In genomic region chr19:6342276-6342933, GRCm38 (mm10) we compare ENCODE assay signal across 9 mouse cellular contexts. TPM values are rescaled to one million over a fixed set of nuclear protein-coding genes. Genes with fewer than 3 reads are reported as not detected.
DNase-seq lines count a peak whose midpoint lies in the region; ATAC-seq and TF ChIP-seq lines count a peak whose summit lies in the region.
"Had no signal": no experiment of that assay in that cellular context is flagged by ENCODE, and none has a peak within 500 bp of the region (broad histone marks: within the 10 kb centered on the region; RNA-seq: fewer than 3 reads in every experiment).

No protein-coding gene starts in this region.

- peak overlapping the region; percentile 92 for H3K4me2 ChIP-seq in intestine, embryonic 15.5 days (replicated peaks)
- H3K4me2 ChIP-seq in intestine, postnatal 0 days (replicated peaks; ENCODE audit: low read depth): no peak overlapping the region
- peak overlapping the region; percentile 95 for H3K4me2 ChIP-seq in embryonic facial prominence, embryonic 12.5 days (replicated peaks)
- H3K4me2 ChIP-seq in limb, embryonic 14.5 days (replicated peaks; ENCODE audit: low read depth, low read length, severe bottlenecking): peak overlapping the region; percentile 91; the same call in 1 of the 2 replicates
- peak overlapping the region; percentile 85 for H3K4me2 ChIP-seq in neural tube, embryonic 13.5 days

- 78% methylated on average over 5 of the region's 5 CpGs for WGBS in intestine, embryonic 15.5 days
- WGBS in intestine, postnatal 0 days: 75% methylated on average over 5 of the region's 5 CpGs
- WGBS in embryonic facial prominence, embryonic 12.5 days: 72% methylated on average over 5 of the region's 5 CpGs
- 67% methylated on average over 5 of the region's 5 CpGs for WGBS in limb, embryonic 14.5 days
- 70% methylated on average over 5 of the region's 5 CpGs for WGBS in neural tube, embryonic 13.5 days

- no peak for TF ChIP-seq POLR2A in limb, embryonic 14.5 days (IDR thresholded peaks at IDR 0.05; ENCODE audit: borderline replicate concordance, extremely low read depth, insufficient read depth, insufficient read length)

- TF ChIP-seq CTCF in intestine, postnatal 0 days (IDR thresholded peaks at IDR 0.05; ENCODE audit: low read depth): no peak

- H3K9ac ChIP-seq in intestine, embryonic 15.5 days: no peak overlapping the region
- H3K9ac ChIP-seq in intestine, postnatal 0 days (ENCODE audit: low read depth, low read length): no peak overlapping the region
- no peak overlapping the region for H3K9ac ChIP-seq in embryonic facial prominence, embryonic 12.5 days
- no peak overlapping the region for H3K9ac ChIP-seq in limb, embryonic 14.5 days (ENCODE audit: low read depth, low read length, severe bottlenecking)
- no peak overlapping the region for H3K9ac ChIP-seq in neural tube, embryonic 13.5 days
- H3K9ac ChIP-seq: forebrain, embryonic 15.5 days had no signal

- no peaks in the 10 kb centered on the region for H3K27me3 ChIP-seq in intestine, embryonic 15.5 days (replicated peaks)
- H3K27me3 ChIP-seq in intestine, postnatal 0 days (replicated peaks; ENCODE audit: control insufficient read depth, insufficient read depth, low read length): no peaks in the 10 kb centered on the region
- no peaks in the 10 kb centered on the region for H3K27me3 ChIP-seq in embryonic facial prominence, embryonic 12.5 days
- no peaks in the 10 kb centered on the region for H3K27me3 ChIP-seq in limb, embryonic 14.5 days (ENCODE audit: control insufficient read depth, insufficient read depth, low read length)
- no peaks in the 10 kb centered on the region for H3K27me3 ChIP-seq in neural tube, embryonic 13.5 days
- H3K27me3 ChIP-seq: forebrain, embryonic 15.5 days had no signal

- H3K27ac ChIP-seq in intestine, embryonic 15.5 days: no peak overlapping the region
- H3K27ac ChIP-seq in intestine, postnatal 0 days (ENCODE audit: low read depth, low read length): no peak overlapping the region
- no peak overlapping the region for H3K27ac ChIP-seq in embryonic facial prominence, embryonic 12.5 days
- no peak overlapping the region for H3K27ac ChIP-seq in limb, embryonic 14.5 days (replicated peaks; ENCODE audit: low read depth, low read length)
- no peak overlapping the region; the same call in 1 of the 2 replicates for H3K27ac ChIP-seq in neural tube, embryonic 13.5 days (replicated peaks)
- H3K27ac ChIP-seq: forebrain, embryonic 15.5 days had no signal

- no peaks in the 10 kb centered on the region for H3K9me3 ChIP-seq in intestine, embryonic 15.5 days
- no peaks in the 10 kb centered on the region for H3K9me3 ChIP-seq in intestine, postnatal 0 days (ENCODE audit: control insufficient read depth)
- H3K9me3 ChIP-seq in embryonic facial prominence, embryonic 12.5 days: no peaks in the 10 kb centered on the region
- no peaks in the 10 kb centered on the region for H3K9me3 ChIP-seq in limb, embryonic 14.5 days (ENCODE audit: control insufficient read depth, low read length)
- no peaks in the 10 kb centered on the region for H3K9me3 ChIP-seq in neural tube, embryonic 13.5 days
- H3K9me3 ChIP-seq: forebrain, embryonic 15.5 days had no signal

- H3K4me1 ChIP-seq in intestine, embryonic 15.5 days (replicated peaks): peaks cover 20% of the 10 kb centered on the region
- no peaks in the 10 kb centered on the region for H3K4me1 ChIP-seq in intestine, postnatal 0 days (replicated peaks; ENCODE audit: control insufficient read depth, insufficient read depth, low read length)
- H3K4me1 ChIP-seq in embryonic facial prominence, embryonic 12.5 days: peaks cover 7% of the 10 kb centered on the region; the same call in 1 of the 2 replicates
- peaks cover 5% of the 10 kb centered on the region; the same call in 1 of the 2 replicates for H3K4me1 ChIP-seq in limb, embryonic 14.5 days (ENCODE audit: control insufficient read depth, insufficient read depth, low read length)
- H3K4me1 ChIP-seq in neural tube, embryonic 13.5 days (replicated peaks): peaks cover 20% of the 10 kb centered on the region

- no peak for ATAC-seq in intestine, embryonic 15.5 days
- no peak for ATAC-seq in intestine, postnatal 0 days
- ATAC-seq in embryonic facial prominence, embryonic 12.5 days (ENCODE audit: insufficient number of reproducible peaks, insufficient read depth, low FRiP score, low TSS enrichment): no peak
- ATAC-seq in limb, embryonic 14.5 days (ENCODE audit: low FRiP score, low read depth): no peak
- no peak for ATAC-seq in neural tube, embryonic 13.5 days (ENCODE audit: low read depth)
- ATAC-seq: forebrain, embryonic 15.5 days had no signal

- DNase-seq in limb, embryonic 14.5 days (ENCODE audit: low spot score): no peak
- DNase-seq in B cell, adult 2 months: no peak
- DNase-seq in adrenal gland, postnatal 10 days: no peak
- DNase-seq in adrenal gland, postnatal 36 days: no peak

- peaks cover 39% of the 10 kb centered on the region for H3K36me3 ChIP-seq in intestine, embryonic 15.5 days
- H3K36me3 ChIP-seq in intestine, postnatal 0 days (ENCODE audit: control insufficient read depth, insufficient read depth): peaks cover 58% of the 10 kb centered on the region
- peaks cover 66% of the 10 kb centered on the region for H3K36me3 ChIP-seq in embryonic facial prominence, embryonic 12.5 days
- peaks cover 69% of the 10 kb centered on the region for H3K36me3 ChIP-seq in limb, embryonic 14.5 days (ENCODE audit: control insufficient read depth, insufficient read depth, low read length)
- H3K36me3 ChIP-seq in neural tube, embryonic 13.5 days: peaks cover 78% of the 10 kb centered on the region

- H3K4me3 ChIP-seq in intestine, embryonic 15.5 days (replicated peaks): 0 out of 2 replicates have a peak overlapping the region, but pooled peaks have one; percentile 73
- H3K4me3 ChIP-seq in intestine, postnatal 0 days (ENCODE audit: low read depth, low read length): no peak overlapping the region
- peak overlapping the region; percentile 65; the same call in 1 of the 2 replicates for H3K4me3 ChIP-seq in embryonic facial prominence, embryonic 12.5 days
- peak overlapping the region; percentile 69; the same call in 1 of the 2 replicates for H3K4me3 ChIP-seq in limb, embryonic 14.5 days (replicated peaks; ENCODE audit: low read length)
- peak overlapping the region; percentile 59; the same call in 1 of the 2 replicates for H3K4me3 ChIP-seq in neural tube, embryonic 13.5 days

RNA-seq across cellular contexts. Expression of gene Map4k2, which starts 1.5 kb away (rescaled TPM):
- polyA plus RNA-seq in intestine, embryonic 15.5 days (2015; fragmentation: Nextera tagmentation; extraction: Ambion mirVana): 8.8 and 11.0 TPM in 2 replicates
- 4.1 and 4.3 TPM in 2 replicates for polyA plus RNA-seq in intestine, postnatal 0 days (2015; fragmentation: Nextera tagmentation; extraction: Ambion mirVana)
- 15.6 and 16.8 TPM in 2 replicates for polyA plus RNA-seq in embryonic facial prominence, embryonic 12.5 days (2016; fragmentation: Nextera tagmentation; extraction: Ambion mirVana)
- 90.4 and 122 TPM in 2 replicates for polyA plus RNA-seq in limb, embryonic 14.5 days (2012; rRNA removed)
- polyA plus RNA-seq in limb, embryonic 14.5 days (2014; fragmentation: Nextera tagmentation; extraction: Ambion mirVana): 8.8 and 10.5 TPM in 2 replicates
- 13.5 and 17.0 TPM in 2 replicates for polyA plus RNA-seq in neural tube, embryonic 13.5 days (2015; fragmentation: Nextera tagmentation; extraction: Ambion mirVana)
- total RNA-seq in adrenal gland, postnatal 10 days (2021): 10 to 100 TPM; 35.9 to 54.6 TPM
- 10 to 100 TPM; 29.9 to 32.2 TPM for total RNA-seq in adrenal gland, postnatal 36 days (2021)

RNA-seq across cellular contexts. Expression of gene Men1, which starts 7.6 kb away (rescaled TPM):
- 68.8 and 71.9 TPM in 2 replicates for polyA plus RNA-seq in intestine, embryonic 15.5 days (2015; fragmentation: Nextera tagmentation; extraction: Ambion mirVana)
- 17.1 and 19.6 TPM in 2 replicates for polyA plus RNA-seq in intestine, postnatal 0 days (2015; fragmentation: Nextera tagmentation; extraction: Ambion mirVana)
- polyA plus RNA-seq in embryonic facial prominence, embryonic 12.5 days (2016; fragmentation: Nextera tagmentation; extraction: Ambion mirVana): 107 and 111 TPM in 2 replicates
- 102 and 117 TPM in 2 replicates for polyA plus RNA-seq in limb, embryonic 14.5 days (2012; rRNA removed)
- polyA plus RNA-seq in limb, embryonic 14.5 days (2014; fragmentation: Nextera tagmentation; extraction: Ambion mirVana): 60.4 and 65.6 TPM in 2 replicates
- polyA plus RNA-seq in neural tube, embryonic 13.5 days (2015; fragmentation: Nextera tagmentation; extraction: Ambion mirVana): 71.5 and 73.9 TPM in 2 replicates
- total RNA-seq in adrenal gland, postnatal 10 days (2021): 10 to 100 TPM; 37.1 to 38.7 TPM
- total RNA-seq in adrenal gland, postnatal 36 days (2021): 10 to 100 TPM; 48.7 to 56.3 TPM

RNA-seq across cellular contexts. Expression of gene Sf1, which starts 21.1 kb away (rescaled TPM):
- 118 and 129 TPM in 2 replicates for polyA plus RNA-seq in intestine, embryonic 15.5 days (2015; fragmentation: Nextera tagmentation; extraction: Ambion mirVana)
- 51.9 and 55.3 TPM in 2 replicates for polyA plus RNA-seq in intestine, postnatal 0 days (2015; fragmentation: Nextera tagmentation; extraction: Ambion mirVana)
- polyA plus RNA-seq in embryonic facial prominence, embryonic 12.5 days (2016; fragmentation: Nextera tagmentation; extraction: Ambion mirVana): 158 and 159 TPM in 2 replicates
- polyA plus RNA-seq in limb, embryonic 14.5 days (2012; rRNA removed): 252 and 276 TPM in 2 replicates
- polyA plus RNA-seq in limb, embryonic 14.5 days (2014; fragmentation: Nextera tagmentation; extraction: Ambion mirVana): 149 and 159 TPM in 2 replicates
- 107 and 119 TPM in 2 replicates for polyA plus RNA-seq in neural tube, embryonic 13.5 days (2015; fragmentation: Nextera tagmentation; extraction: Ambion mirVana)
- total RNA-seq in adrenal gland, postnatal 10 days (2021): 100 to 1,000 TPM; 166 to 186 TPM
- 100 to 1,000 TPM; 169 to 224 TPM for total RNA-seq in adrenal gland, postnatal 36 days (2021)

RNA-seq across cellular contexts. Expression of gene Cdc42bpg, which starts 36.1 kb away (rescaled TPM):
- 1.0 and 1.4 TPM in 2 replicates for polyA plus RNA-seq in intestine, embryonic 15.5 days (2015; fragmentation: Nextera tagmentation; extraction: Ambion mirVana)
- polyA plus RNA-seq in intestine, postnatal 0 days (2015; fragmentation: Nextera tagmentation; extraction: Ambion mirVana): 1.8 and 2.3 TPM in 2 replicates
- 0.65 and 0.95 TPM in 2 replicates for polyA plus RNA-seq in embryonic facial prominence, embryonic 12.5 days (2016; fragmentation: Nextera tagmentation; extraction: Ambion mirVana)
- 15.2 and 17.0 TPM in 2 replicates for polyA plus RNA-seq in limb, embryonic 14.5 days (2012; rRNA removed)
- 1.4 and 2.0 TPM in 2 replicates for polyA plus RNA-seq in limb, embryonic 14.5 days (2014; fragmentation: Nextera tagmentation; extraction: Ambion mirVana)
- polyA plus RNA-seq in neural tube, embryonic 13.5 days (2015; fragmentation: Nextera tagmentation; extraction: Ambion mirVana): 0.26 and 0.57 TPM in 2 replicates
- 10 to 100 TPM; 10.3 to 11.6 TPM for total RNA-seq in adrenal gland, postnatal 10 days (2021)
- total RNA-seq in adrenal gland, postnatal 36 days (2021): 10 to 100 TPM; 22.6 to 23.5 TPM

RNA-seq across cellular contexts. Expression of gene Pygm, which starts 41.8 kb away (rescaled TPM):
- 6.1 and 6.3 TPM in 2 replicates for polyA plus RNA-seq in intestine, embryonic 15.5 days (2015; fragmentation: Nextera tagmentation; extraction: Ambion mirVana)
- 4.1 and 4.7 TPM in 2 replicates for polyA plus RNA-seq in intestine, postnatal 0 days (2015; fragmentation: Nextera tagmentation; extraction: Ambion mirVana)
- 3.5 and 6.0 TPM in 2 replicates for polyA plus RNA-seq in embryonic facial prominence, embryonic 12.5 days (2016; fragmentation: Nextera tagmentation; extraction: Ambion mirVana)
- 20.5 and 23.9 TPM in 2 replicates for polyA plus RNA-seq in limb, embryonic 14.5 days (2012; rRNA removed)
- 17.3 and 22.8 TPM in 2 replicates for polyA plus RNA-seq in limb, embryonic 14.5 days (2014; fragmentation: Nextera tagmentation; extraction: Ambion mirVana)
- 5.7 and 6.3 TPM in 2 replicates for polyA plus RNA-seq in neural tube, embryonic 13.5 days (2015; fragmentation: Nextera tagmentation; extraction: Ambion mirVana)
- total RNA-seq in adrenal gland, postnatal 10 days (2021): 100 to 1,000 TPM in 1 of 2 experiments, 10 to 100 TPM in 1; 92.0 to 223 TPM
- 100 to 1,000 TPM in 1 of 2 experiments, 10 to 100 TPM in 1; 75.6 to 124 TPM for total RNA-seq in adrenal gland, postnatal 36 days (2021)
